Comparison of ENCODE assay signal across 11 mouse cellular contexts in the genomic region with DNA sequence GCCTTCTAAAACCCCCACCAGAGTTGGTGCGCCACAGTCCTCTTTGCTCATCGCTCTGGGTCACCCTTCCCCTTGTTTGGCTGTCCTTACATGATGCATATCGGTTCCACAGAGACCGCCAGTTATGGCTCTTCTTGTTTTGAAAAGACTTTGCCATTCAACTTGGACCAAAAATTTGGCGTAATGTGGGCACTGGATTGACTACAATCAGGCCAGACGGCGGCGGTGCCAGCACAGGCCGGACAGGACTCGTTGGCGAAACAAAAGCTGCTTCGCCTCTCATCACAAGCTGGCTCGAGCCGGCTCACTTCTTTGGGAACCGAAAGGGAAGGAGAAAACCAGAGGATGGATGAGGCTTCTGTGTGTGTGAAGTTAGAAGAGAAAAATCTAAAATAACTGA.
A peak's percentile ranks its signal among the peaks of the same experiment; 100 is the strongest.
DNase-seq lines count a peak whose midpoint lies in the region; ATAC-seq and TF ChIP-seq lines count a peak whose summit lies in the region.
"Had no signal": no experiment of that assay in that cellular context is flagged by ENCODE, and none has a peak within 500 bp of the region (broad histone marks: within the 10 kb centered on the region; RNA-seq: fewer than 3 reads in every experiment).

No protein-coding gene starts in this region.

- H3K27me3 ChIP-seq in hindbrain, embryonic 15.5 days = no peaks in the 10 kb centered on the region
- no peaks in the 10 kb centered on the region for H3K27me3 ChIP-seq in hindbrain, embryonic 12.5 days
- no peaks in the 10 kb centered on the region for H3K27me3 ChIP-seq in E14TG2a.4 (ENCODE audit: insufficient read depth, low read length)

- TF ChIP-seq CTCF in E14TG2a.4 (conservative IDR thresholded peaks at IDR 0.05; ENCODE audit: low read length) = no peak

- in situ Hi-C loops in ES-E14 (cut with MboI; ENCODE audit: low sequenced_read_pairs in 2 of 2, unreplicated experiment in 2 of 2) = no loop called here

- peak; percentile 11 for DNase-seq in ES-E14 (ENCODE audit: low read depth, low spot score)
- peak; percentile 38 to 40 for DNase-seq in cerebellum, postnatal 36 days
- DNase-seq: adrenal gland, adult 8-10 months; liver had no signal

- 0 out of 2 replicates have a peak overlapping the region, but pooled peaks have one; percentile 2 for H3K27ac ChIP-seq in hindbrain, embryonic 15.5 days (replicated peaks)
- no peak overlapping the region for H3K27ac ChIP-seq in hindbrain, embryonic 12.5 days
- H3K27ac ChIP-seq in ES-E14 (ENCODE audit: insufficient read depth, low read depth, low read length, poor library complexity, severe bottlenecking) = no peak overlapping the region
- H3K27ac ChIP-seq: forebrain, embryonic 10.5 days; heart, embryonic 10.5 days had no signal

- peaks cover 10% of the 10 kb centered on the region for H3K4me1 ChIP-seq in hindbrain, embryonic 15.5 days (replicated peaks)
- H3K4me1 ChIP-seq in hindbrain, embryonic 12.5 days = no peaks in the 10 kb centered on the region
- H3K4me1 ChIP-seq in E14TG2a.4 (replicated peaks; ENCODE audit: low read depth, low read length) = no peaks in the 10 kb centered on the region
- no peaks in the 10 kb centered on the region for H3K4me1 ChIP-seq in ES-E14 (ENCODE audit: control insufficient read depth in 2 of 2, insufficient read depth in 2 of 2, low read length in 2 of 2, poor library complexity in 1 of 2)
- H3K4me1 ChIP-seq: heart, embryonic 10.5 days had no signal

- H3K4me3 ChIP-seq in hindbrain, embryonic 15.5 days = no peak overlapping the region
- H3K4me3 ChIP-seq in hindbrain, embryonic 12.5 days = no peak overlapping the region
- H3K4me3 ChIP-seq in E14TG2a.4 (replicated peaks; ENCODE audit: low read length) (peak overlapping the region; percentile 65), ES-E14 (ENCODE audit: insufficient read depth in 1 of 2, low read depth in 1 of 2, low read length in 2 of 2, poor library complexity in 1 of 2, severe bottlenecking in 1 of 2) (peak overlapping the region; percentile 59 to 62)
- H3K4me3 ChIP-seq: forebrain, embryonic 10.5 days; heart, embryonic 10.5 days had no signal

- no peaks in the 10 kb centered on the region for H3K9me3 ChIP-seq in hindbrain, embryonic 15.5 days
- no peaks in the 10 kb centered on the region for H3K9me3 ChIP-seq in hindbrain, embryonic 12.5 days (replicated peaks)
- H3K9me3 ChIP-seq in E14TG2a.4 (ENCODE audit: low read length) = no peaks in the 10 kb centered on the region
- no peaks in the 10 kb centered on the region for H3K9me3 ChIP-seq in ES-E14 (ENCODE audit: control insufficient read depth, insufficient read depth, low read depth, low read length)
- H3K9me3 ChIP-seq: forebrain, embryonic 10.5 days; heart, embryonic 10.5 days had no signal

- 76% methylated on average over 15 of the region's 15 CpGs for WGBS in hindbrain, embryonic 15.5 days
- WGBS in hindbrain, embryonic 12.5 days = 87% methylated on average over 15 of the region's 15 CpGs

- no peak for ATAC-seq in hindbrain, embryonic 15.5 days (ENCODE audit: low FRiP score, low read depth)
- no peak for ATAC-seq in hindbrain, embryonic 12.5 days (ENCODE audit: low FRiP score)
- no peak for ATAC-seq in inflammation-experienced regulatory T-cells, adult 6 months
- ATAC-seq in megakaryocyte-erythroid progenitor cell, adult 5-6 weeks (replicated peaks; ENCODE audit: low FRiP score, low TSS enrichment, poor library complexity, severe bottlenecking) = no peak

- no peaks in the 10 kb centered on the region for H3K36me3 ChIP-seq in hindbrain, embryonic 15.5 days
- no peaks in the 10 kb centered on the region for H3K36me3 ChIP-seq in hindbrain, embryonic 12.5 days
- H3K36me3 ChIP-seq in E14TG2a.4 (ENCODE audit: insufficient read depth, low read length) (no peaks in the 10 kb centered on the region), ES-E14 (ENCODE audit: control insufficient read depth, insufficient read depth, low read length, poor library complexity, severe bottlenecking) (no peaks in the 10 kb centered on the region)
- H3K36me3 ChIP-seq: forebrain, embryonic 10.5 days; heart, embryonic 10.5 days had no signal

- no peak overlapping the region for H3K9ac ChIP-seq in hindbrain, embryonic 15.5 days
- no peak overlapping the region for H3K9ac ChIP-seq in hindbrain, embryonic 12.5 days
- H3K9ac ChIP-seq in ES-E14 (ENCODE audit: insufficient read depth, low read depth, low read length, poor library complexity, severe bottlenecking) = peak overlapping the region; percentile 58

- H3K4me2 ChIP-seq in hindbrain, embryonic 15.5 days = no peak overlapping the region
- no peak overlapping the region for H3K4me2 ChIP-seq in hindbrain, embryonic 12.5 days (replicated peaks)

TF ChIP-seq in ES-E14, 5 proteins besides CTCF, POLR2A, EP300 and RAD21:
- TF ChIP-seq HCFC1 (IDR thresholded peaks at IDR 0.05; ENCODE audit: borderline replicate concordance, insufficient read depth, low read length) (no peak), CHD2 (IDR thresholded peaks at IDR 0.05; ENCODE audit: low read depth, low read length) (no peak), MAFK (IDR thresholded peaks at IDR 0.05; ENCODE audit: insufficient read depth, low read depth, low read length) (no peak), ZNF384 (IDR thresholded peaks at IDR 0.05; ENCODE audit: low read depth, low read length) (no peak)

Comparison
In these comparisons a context has a peak if more than half of its experiments do, and no peak if none do; other contexts are left out.
1. H3K4me3 ChIP-seq: peak in E14TG2a.4 (single experiment) and ES-E14 (2 of 2); none in hindbrain, embryonic 15.5 days (single experiment) and hindbrain, embryonic 12.5 days (single experiment).